ENCODE assay signal across 11 mouse cellular contexts in genomic region chr17:46336475-46336874, GRCm38 (mm10). TPM values are rescaled to one million over a fixed set of nuclear protein-coding genes. Genes with fewer than 3 reads are reported as not detected.
DNase-seq lines count a peak whose midpoint lies in the region; ATAC-seq and TF ChIP-seq lines count a peak whose summit lies in the region.
"Had no signal": no experiment of that assay in that cellular context is flagged by ENCODE, and none has a peak within 500 bp of the region (broad histone marks: within the 10 kb centered on the region; RNA-seq: fewer than 3 reads in every experiment).

No protein-coding gene starts in this region.

- H3K9me3 ChIP-seq in heart, postnatal 0 days (replicated peaks; ENCODE audit: control insufficient read depth, low read length), result no peaks in the 10 kb centered on the region
- H3K9me3 ChIP-seq: forebrain, embryonic 13.5 days; liver, embryonic 13.5 days had no signal

- no peak for TF ChIP-seq EP300 in heart, postnatal 0 days (IDR thresholded peaks at IDR 0.05; ENCODE audit: low read depth)

- no peak overlapping the region for H3K4me2 ChIP-seq in heart, postnatal 0 days (ENCODE audit: low read depth, low read length)
- H3K4me2 ChIP-seq: forebrain, embryonic 13.5 days; liver, embryonic 13.5 days had no signal

- no peak overlapping the region for H3K9ac ChIP-seq in heart, postnatal 0 days (replicated peaks; ENCODE audit: low read depth, low read length)
- H3K9ac ChIP-seq: forebrain, embryonic 13.5 days; liver, embryonic 13.5 days had no signal

- H3K36me3 ChIP-seq in heart, postnatal 0 days (replicated peaks; ENCODE audit: control insufficient read depth, insufficient read depth, low read length), result no peaks in the 10 kb centered on the region
- H3K36me3 ChIP-seq in splenic B cell, adult 2 months (ENCODE audit: control insufficient read depth, insufficient read depth, low read length, poor library complexity, severe bottlenecking), result no peaks in the 10 kb centered on the region
- H3K36me3 ChIP-seq: liver, embryonic 13.5 days had no signal

- 22% methylated on average over 5 of the region's 5 CpGs for WGBS in heart, postnatal 0 days

- H3K27me3 ChIP-seq in heart, postnatal 0 days (ENCODE audit: control insufficient read depth, insufficient read depth, low read length), result no peaks in the 10 kb centered on the region
- H3K27me3 ChIP-seq in splenic B cell, adult 2 months (ENCODE audit: control insufficient read depth, insufficient read depth, low read length, poor library complexity, severe bottlenecking), result no peaks in the 10 kb centered on the region

- no peak overlapping the region for H3K4me3 ChIP-seq in heart, postnatal 0 days (ENCODE audit: low read depth, low read length)
- H3K4me3 ChIP-seq: forebrain, embryonic 13.5 days; liver, embryonic 13.5 days had no signal

- H3K27ac ChIP-seq in heart, postnatal 0 days (ENCODE audit: low read depth), result no peak overlapping the region
- H3K27ac ChIP-seq: forebrain, embryonic 13.5 days; liver, embryonic 13.5 days had no signal

- no peak for DNase-seq in heart, postnatal 0 days (ENCODE audit: low spot score)
- no peak for DNase-seq in heart, adult 18-20 months
- DNase-seq in lung, postnatal 36 days, result peak; percentile 22
- no peak for DNase-seq in lung, adult 18-20 months
- peak; percentile 65 for DNase-seq in R1 (ENCODE audit: low read depth, low spot score)
- peak; percentile 67 for DNase-seq in splenic B cell, adult 2 months (ENCODE audit: low read depth, low spot score)
- no peak for DNase-seq in layer of hippocampus, adult 9-10 months (ENCODE audit: low spot score)
- no peak for DNase-seq in urinary bladder, postnatal 14 days (ENCODE audit: low spot score)
- DNase-seq: cerebellum, adult 2 months; liver, embryonic 13.5 days had no signal

- no peak for ATAC-seq in heart, postnatal 0 days (ENCODE audit: insufficient read depth, low read depth)
- ATAC-seq: forebrain, embryonic 13.5 days had no signal

- TF ChIP-seq CTCF in heart, postnatal 0 days (IDR thresholded peaks at IDR 0.05; ENCODE audit: low read depth), result peak; percentile 25; the same call in 1 of the 2 replicates

- no peaks in the 10 kb centered on the region for H3K4me1 ChIP-seq in heart, postnatal 0 days (ENCODE audit: control insufficient read depth, insufficient read depth)
- H3K4me1 ChIP-seq: forebrain, embryonic 13.5 days had no signal

RNA-seq across cellular contexts. Expression of gene Abcc10, which starts 8.3 kb away (rescaled TPM):
- total RNA-seq in heart, postnatal 0 days (2014; rRNA removed; ENCODE audit: low replicate concordance), result 5.8 and 6.8 TPM in 2 replicates
- 3.6 and 4.1 TPM in 2 replicates for polyA plus RNA-seq in heart, postnatal 0 days (2015; fragmentation: Nextera tagmentation; extraction: Ambion mirVana)
- 1 to 10 TPM; 3.6 to 4.2 TPM for total RNA-seq in heart, adult 18-20 months (2021)

RNA-seq across cellular contexts. Expression of gene Dlk2, which starts 39.3 kb away (rescaled TPM):
- total RNA-seq in heart, postnatal 0 days (2014; rRNA removed; ENCODE audit: low replicate concordance), result 1.7 TPM in 1 of 2 replicates, not detected in the other
- polyA plus RNA-seq in heart, postnatal 0 days (2015; fragmentation: Nextera tagmentation; extraction: Ambion mirVana), result 0.16 and 0.43 TPM in 2 replicates
- total RNA-seq in heart, adult 18-20 months (2021), result under 1 TPM; 0.20 to 0.21 TPM

RNA-seq across cellular contexts. Expression of gene Zfp318, which starts 47.1 kb away (rescaled TPM):
- total RNA-seq in heart, postnatal 0 days (2014; rRNA removed; ENCODE audit: low replicate concordance), result 5.3 and 18.1 TPM in 2 replicates
- polyA plus RNA-seq in heart, postnatal 0 days (2015; fragmentation: Nextera tagmentation; extraction: Ambion mirVana), result 4.2 and 4.4 TPM in 2 replicates
- 10 to 100 TPM; 17.1 to 21.7 TPM for total RNA-seq in heart, adult 18-20 months (2021)

RNA-seq across cellular contexts. Expression of gene Tjap1, which starts 53.6 kb away (rescaled TPM):
- 30.1 and 31.9 TPM in 2 replicates for total RNA-seq in heart, postnatal 0 days (2014; rRNA removed; ENCODE audit: low replicate concordance)
- 20.1 and 22.6 TPM in 2 replicates for polyA plus RNA-seq in heart, postnatal 0 days (2015; fragmentation: Nextera tagmentation; extraction: Ambion mirVana)
- 10 to 100 TPM; 29.7 to 29.9 TPM for total RNA-seq in heart, adult 18-20 months (2021)

Comparison
In these comparisons a context has a peak if more than half of its experiments do, and no peak if none do; other contexts are left out.
1. DNase-seq: peak in lung, postnatal 36 days (single experiment), R1 (single experiment) and splenic B cell, adult 2 months (single experiment); none in heart, postnatal 0 days (single experiment), heart, adult 18-20 months (0 of 2), lung, adult 18-20 months (0 of 2), layer of hippocampus, adult 9-10 months (single experiment) and urinary bladder, postnatal 14 days (single experiment).